Mouse (Mus musculus): ENCODE results near the gene Abat.
A peak's percentile ranks its signal among the peaks of the same experiment; 100 is the strongest.

Abat gene

DNA sequence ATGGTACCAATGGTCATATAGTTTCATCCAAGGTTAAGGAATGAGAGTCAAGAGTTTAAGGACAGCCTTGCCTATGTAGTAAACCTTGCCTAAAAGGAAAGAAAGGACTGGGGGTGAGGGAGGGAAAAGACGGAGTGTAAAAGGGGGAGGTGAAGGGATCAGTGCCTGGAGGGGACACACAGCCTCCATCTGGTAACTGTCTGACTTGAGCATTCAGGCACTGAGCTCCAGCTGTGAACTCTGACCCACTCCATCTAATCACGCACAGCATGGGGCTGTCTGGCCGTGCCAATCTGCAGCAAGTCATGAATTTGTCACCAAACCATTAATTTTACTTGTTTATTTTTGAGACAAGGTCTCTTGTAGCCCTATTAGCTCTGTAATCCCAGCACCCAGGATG, 60.5 kb downstream of the Abat start:
- DNase-seq (ENCODE audit: low spot score in 2 of 2), result no peak

DNA sequence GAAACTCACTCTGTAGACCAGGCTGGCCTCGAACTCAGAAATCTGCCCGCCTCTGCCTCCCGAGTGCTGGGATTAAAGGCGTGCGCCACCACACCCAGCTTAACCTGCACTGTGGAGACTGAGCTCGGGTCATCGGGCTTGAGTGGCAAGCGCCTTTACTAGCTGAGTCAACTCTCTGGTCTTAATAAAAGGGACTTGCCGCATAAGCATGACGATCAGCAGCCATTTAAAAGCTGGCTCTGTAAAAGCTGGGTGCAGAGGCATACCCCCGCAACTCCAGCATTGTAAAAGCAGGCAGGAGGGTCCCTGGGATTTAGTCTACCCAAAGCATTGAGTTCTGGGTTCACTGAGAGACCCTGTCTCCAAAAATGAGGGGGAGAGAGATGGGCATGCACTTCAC, 61.1 kb downstream of the Abat start:
- DNase-seq (ENCODE audit: low spot score in 2 of 2), result no peak

DNA sequence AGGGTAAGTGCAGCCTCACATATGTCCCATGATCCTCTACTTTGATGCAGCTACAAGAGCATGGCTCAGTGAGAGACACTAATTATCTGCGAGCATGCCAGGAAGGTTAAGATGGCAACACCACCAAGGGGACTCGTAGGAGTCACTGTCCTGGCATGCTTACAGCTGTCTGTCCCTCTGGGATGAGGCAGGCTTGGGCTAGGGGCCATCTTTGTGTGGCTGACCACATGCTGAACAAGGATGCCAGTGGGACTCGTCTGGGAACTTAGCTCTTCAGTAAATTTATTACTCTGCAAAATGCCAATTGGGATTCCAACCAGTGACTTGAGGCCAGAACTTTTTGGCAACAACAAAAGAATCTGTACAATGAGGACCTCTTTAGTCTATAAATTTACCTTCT, 62.9 kb downstream of the Abat start:
- DNase-seq (ENCODE audit: low spot score in 2 of 2), result no peak

DNA sequence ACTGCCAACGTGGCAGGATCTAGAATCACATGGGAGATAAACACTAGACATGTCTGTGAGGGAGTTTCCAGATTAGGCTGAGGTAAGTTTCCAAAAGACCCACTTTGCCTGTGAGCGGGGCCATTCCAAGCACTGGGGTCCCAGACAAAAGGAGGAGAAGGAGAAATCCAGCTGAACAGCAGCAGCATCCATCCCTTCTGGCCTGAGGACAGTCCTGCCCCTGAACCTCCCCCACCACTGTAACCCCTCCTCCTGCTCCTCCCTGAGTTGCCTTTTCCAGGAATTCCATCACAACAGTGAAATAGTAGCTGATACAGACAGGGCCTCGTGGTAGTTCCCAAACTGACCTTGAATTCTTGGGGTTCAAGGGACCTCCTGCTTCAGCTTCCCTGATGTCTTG, 63.7 kb downstream of the Abat start:
- DNase-seq (ENCODE audit: low spot score in 2 of 2), result no peak

DNA sequence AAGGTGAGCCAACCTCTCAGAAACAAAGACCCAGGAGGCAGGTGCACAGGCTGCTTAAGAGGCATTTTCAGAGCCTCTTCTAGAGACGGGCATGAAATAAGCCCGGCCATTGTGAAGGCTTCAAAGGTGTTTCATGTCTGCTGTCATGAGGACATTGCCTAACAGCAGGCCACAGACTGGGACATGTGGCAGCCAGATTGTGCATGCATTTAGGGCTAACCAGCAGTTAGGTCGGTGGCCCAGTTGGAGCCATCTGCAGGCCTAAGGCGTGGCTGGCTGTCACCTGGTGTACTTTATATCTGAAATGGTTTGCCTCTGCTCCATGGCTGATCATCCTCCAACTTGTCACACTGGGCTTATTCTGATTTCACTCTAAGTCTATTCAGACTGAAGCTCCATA, 65.1 kb downstream of the Abat start:
- DNase-seq (ENCODE audit: low spot score in 2 of 2), result no peak

DNA sequence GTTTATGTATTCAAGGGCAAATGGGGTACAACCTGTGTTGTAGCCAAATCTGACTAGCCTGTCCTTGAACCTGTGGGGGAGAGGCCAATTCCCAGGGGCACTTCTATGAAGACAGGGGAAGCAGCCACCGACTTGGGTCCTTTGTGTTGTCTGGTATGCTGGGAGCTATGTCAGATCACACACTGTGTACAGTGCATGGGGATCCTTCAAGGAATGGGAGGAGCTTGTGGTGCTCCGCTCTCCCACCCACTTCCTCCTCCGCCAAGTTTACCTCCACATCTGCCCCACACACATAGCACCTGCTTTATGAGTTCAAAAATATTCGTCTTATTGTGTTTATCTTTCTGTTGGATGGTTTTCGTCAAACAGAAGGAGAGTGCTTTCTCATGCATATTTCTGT, 66.3 kb downstream of the Abat start:
- no peak for DNase-seq (ENCODE audit: low spot score in 2 of 2)

DNA sequence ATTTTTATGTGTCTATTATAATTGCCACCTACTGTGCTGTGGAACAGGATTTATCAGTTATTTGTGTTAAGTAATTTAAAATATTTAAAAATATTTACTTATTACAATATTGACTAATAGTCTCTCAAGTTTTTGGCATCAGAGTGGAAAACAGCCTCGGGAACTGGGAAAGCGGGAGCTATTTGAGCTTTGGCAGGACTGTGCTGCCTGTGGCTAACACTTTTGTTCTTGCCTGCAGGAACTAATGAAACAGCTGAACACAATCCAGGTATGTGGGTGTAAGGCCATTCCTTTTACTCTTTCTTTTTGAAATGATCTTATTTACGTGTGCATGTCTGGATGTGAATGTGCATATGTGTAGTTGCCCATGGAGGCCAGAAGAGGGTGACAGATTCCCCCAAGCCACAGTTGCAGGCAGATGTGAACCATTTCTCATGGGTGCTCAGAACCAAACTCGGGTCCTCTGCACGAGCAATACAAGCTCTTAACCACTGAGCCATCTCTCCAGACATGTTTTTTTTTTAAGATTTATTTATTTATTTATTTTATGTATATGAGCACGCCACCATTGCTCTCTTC, 68.5 kb downstream of the Abat start:
- DNase-seq (ENCODE audit: low spot score in 2 of 2), result no peak

DNA sequence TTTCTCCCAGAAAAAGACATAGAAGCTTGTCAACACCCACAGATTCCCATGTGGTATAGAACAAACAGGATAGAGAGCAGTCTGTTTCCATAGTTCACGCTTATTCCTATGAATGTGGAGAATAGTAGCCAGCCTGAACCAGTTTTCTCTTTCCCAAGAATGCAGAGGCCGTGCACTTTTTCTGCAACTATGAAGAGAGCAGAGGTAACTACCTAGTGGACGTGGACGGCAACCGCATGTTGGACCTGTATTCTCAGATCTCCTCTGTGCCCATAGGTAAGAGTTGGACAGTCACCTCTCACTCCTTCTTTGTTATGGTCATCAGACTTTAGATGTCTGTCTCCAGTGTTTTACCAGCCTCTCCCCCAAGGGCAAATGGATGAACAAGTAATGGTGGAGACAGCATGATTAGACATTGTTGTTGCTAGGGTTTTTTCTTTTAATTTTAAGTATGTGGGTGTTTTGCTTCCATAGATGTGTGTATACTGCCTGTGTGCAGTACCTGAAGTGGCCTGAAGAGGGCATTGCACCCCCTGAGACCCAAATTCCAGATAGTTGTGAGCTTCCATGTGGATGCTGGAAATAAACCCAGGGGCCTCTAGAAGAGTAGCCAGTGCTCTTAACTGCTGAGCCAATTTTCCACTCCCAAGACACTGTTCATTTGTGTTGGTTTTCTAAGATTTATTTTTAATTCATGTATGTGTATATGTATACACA, 69.5 kb downstream of the Abat start:
- DNase-seq (ENCODE audit: low spot score in 2 of 2), result no peak

DNA sequence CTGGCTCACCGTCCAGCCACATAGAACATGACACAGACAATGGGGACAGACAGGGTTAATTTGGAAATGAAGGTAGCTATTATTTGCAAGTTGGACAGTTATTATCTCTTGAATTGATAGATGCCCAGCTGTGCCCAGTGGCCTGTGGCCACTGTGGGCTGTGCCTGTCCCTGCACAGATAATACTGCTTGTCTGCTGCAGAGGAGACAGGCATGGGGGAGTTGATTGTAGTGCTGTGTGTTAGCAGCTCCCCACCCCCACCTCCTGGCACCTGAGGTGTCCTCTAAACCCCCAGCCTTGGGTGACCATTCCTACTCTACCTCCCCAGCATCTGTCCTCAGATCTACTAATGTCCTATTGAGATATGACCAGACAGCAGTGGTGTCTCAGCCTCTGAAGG, 71.0 kb downstream of the Abat start:
- DNase-seq (ENCODE audit: low spot score in 2 of 2), result no peak

DNA sequence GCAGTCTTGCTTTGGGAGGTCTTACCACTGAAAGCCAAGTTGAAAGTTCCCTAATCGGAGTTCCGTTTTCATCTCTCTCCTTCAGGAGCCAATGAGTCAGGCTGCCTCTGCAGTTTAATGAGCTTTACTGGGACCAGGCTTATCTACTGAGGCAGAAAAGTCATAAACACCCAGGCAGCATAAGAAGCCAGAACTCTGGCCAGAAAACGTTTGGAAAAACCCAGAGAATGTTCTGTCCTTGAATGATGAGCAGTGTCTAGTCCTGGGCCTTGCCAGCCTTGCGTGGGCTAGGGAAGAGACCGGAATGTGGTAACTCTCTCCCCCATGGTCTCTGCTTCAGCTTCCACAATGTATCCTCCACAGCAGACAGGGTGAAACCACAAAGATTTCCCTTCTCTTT, 71.8 kb downstream of the Abat start:
- DNase-seq (ENCODE audit: low spot score in 2 of 2), result peak in 1 of 2 experiments; percentile 10

DNA sequence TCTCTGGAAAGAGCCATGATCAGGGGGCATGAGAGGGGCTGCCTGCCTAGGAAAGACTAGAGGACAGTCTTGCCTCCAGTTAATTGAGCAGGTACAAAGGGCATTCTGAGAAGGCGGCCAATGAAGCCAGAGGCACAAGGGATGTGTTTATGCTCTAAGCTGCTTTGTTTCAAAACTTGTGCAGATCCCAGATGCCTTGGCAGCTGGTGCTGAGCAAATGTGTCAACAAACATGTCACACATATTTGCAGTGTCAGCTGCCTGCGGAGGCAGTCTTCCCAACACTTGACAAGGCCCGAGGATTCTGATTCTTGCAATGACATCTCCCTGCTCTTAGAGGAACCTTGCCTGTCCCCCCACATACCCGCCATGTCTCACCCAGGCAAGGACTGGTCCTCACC, 82.2 kb downstream of the Abat start:
- DNase-seq (ENCODE audit: low spot score in 2 of 2), result no peak

DNA sequence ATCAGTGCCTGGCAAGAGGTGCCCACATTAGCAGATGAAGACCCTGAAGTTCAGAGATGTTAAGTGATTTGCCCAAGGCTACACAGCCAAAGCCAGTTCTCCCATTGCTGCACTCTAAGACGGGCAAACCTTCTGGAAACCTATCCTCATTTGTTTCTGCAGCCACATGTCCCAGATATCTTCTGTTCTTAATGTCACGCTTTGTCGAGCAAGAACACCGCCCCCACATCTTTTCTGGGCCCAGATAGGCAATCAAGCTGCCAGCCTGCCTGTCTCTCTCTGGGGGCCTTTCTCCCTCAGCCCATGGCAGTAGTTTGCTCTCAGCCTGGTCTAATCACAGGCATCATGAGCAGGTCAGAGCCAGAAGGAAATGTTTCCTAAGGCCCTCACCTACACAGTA, 83.1 kb downstream of the Abat start:
- DNase-seq (ENCODE audit: low spot score in 2 of 2), result no peak

DNA sequence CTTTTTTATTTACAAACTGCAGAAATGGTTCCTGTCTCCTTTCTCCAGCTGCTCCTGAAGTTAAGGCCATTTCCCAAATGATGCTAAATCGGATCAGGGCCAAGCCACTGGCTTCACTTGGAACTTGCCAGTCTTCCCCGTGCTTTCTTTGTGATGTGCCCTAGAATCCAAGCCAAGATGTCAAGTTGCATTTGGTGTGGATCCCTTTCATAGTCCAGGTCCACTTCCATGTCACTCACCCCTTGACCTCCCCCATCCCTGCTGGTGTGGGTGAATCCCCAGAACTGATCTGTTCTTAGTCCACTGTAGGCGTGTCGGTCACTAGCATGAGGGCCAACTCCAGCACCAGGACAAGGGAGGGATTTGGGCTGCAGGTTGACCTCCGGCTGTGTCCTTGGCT, 84.3 kb downstream of the Abat start:
- DNase-seq (ENCODE audit: low spot score in 2 of 2), result no peak

DNA sequence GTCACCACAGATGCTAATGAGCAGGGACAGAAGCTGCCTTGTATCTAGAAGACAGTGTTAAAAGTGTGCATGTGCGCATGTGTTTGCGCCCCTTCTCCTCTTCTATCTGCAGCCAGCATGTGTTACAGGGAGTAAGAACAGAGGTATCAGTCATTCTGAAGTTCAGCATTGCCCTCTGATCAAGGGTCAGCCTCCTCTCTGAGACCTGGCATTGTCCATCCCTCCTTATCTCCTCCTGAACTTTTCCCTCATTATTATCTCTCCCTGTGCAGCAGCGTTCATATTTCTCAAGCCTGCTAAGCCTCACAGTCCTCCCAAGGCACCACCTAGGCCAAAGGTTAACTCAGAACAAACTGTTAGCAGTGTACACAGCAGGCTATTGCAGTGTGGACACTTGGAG, 90.6 kb downstream of the Abat start:
- DNase-seq (ENCODE audit: low spot score in 2 of 2), result no peak

DNA sequence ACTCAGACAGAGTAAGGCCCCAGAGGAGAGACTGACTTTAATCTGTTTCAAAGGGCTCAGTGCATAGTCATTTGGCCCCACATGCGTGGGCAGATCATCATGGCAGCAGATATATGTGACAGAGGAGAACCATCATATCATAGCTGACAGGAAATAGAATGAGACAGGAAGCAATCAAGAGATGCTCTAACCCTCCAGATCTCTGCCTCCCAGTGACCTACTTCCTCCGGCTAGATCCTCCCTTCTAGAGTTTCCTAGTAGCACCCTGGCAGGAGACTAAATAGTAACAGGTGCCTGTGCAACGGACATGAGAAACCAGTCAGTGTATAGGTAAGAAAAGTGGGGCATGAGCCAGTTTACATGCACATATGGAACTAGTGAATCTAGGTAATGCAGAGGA, 97.2 kb downstream of the Abat start:
- no peak for DNase-seq (ENCODE audit: low spot score in 2 of 2)

DNA sequence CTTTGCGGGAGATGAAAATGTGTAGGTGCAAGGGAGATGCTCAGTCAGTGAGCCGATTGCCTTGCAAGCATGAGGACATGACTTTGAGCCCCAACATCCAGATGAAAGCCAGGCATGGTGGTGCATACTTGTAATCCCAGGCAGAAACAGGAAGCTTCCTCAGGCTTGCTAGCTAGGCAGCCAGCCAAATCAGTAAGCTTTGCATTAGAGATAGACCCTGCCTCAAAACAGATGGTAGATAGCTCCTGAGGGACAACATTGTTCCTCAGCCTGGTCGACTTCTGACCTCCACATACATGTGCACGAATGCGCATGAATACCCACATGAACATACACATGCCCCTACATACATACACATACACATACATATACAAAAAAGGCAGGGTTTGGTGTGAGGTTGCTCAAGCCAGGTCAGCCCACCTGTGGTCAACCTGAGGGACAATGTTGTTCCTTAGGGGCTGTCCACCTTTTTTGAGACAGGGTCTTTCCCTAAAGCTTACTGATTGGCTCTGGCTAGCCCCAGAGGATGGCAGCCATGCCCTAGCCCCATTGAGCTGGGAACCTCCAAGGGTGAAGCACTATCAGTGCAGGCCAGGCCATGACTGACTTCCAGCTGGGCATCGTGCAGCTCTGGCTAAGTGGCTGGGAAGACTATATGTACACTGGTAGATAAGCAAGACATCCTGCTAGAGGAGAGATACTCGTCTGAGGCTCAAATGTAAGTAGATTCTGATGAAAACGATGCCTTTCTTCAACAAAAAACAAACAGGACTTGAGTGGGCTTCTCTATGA, 99.2 kb downstream of the Abat start:
- DNase-seq (ENCODE audit: low spot score in 2 of 2), result no peak

DNA sequence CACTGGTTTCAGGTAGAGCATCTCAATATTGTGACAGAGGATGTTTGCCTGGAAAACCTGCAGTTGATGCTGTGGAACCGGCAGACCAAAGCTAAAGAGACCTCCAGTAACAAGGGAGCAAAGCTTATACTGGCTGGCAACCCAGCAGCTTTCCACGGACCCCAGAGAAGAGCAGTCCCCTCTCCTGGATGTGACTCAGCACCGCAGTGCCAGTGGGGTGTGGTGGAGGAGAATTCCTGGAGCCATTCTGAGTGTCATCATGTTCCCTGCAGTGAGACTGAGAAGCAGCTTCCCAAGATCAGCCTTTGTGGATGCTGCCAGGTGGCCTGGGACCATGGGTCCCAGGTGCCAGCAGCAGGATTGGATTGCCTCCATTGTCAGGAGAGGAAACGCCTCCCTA, 99.8 kb downstream of the Abat start:
- no peak for DNase-seq (ENCODE audit: low spot score in 2 of 2)

DNA sequence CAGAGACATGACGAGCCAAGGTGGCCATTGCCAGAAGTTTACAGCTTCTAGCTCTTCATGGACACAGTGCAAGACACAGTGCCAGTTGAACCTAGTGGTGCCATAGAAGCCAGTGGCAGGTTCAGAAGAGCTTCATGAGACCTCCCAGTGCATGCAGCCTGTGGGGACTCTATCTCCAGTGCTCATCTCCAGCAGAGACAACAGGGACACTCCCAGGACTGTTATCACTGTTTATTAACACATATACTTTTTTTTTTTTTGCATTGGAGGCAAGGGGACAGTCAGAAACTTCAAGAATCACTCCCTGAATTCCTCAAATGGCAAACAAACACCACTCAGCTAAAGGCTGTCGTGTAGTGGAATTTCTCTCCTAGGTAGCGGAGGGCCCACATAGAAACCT, 100.2 kb downstream of the Abat start:
- DNase-seq (ENCODE audit: low spot score in 2 of 2), result no peak

DNA sequence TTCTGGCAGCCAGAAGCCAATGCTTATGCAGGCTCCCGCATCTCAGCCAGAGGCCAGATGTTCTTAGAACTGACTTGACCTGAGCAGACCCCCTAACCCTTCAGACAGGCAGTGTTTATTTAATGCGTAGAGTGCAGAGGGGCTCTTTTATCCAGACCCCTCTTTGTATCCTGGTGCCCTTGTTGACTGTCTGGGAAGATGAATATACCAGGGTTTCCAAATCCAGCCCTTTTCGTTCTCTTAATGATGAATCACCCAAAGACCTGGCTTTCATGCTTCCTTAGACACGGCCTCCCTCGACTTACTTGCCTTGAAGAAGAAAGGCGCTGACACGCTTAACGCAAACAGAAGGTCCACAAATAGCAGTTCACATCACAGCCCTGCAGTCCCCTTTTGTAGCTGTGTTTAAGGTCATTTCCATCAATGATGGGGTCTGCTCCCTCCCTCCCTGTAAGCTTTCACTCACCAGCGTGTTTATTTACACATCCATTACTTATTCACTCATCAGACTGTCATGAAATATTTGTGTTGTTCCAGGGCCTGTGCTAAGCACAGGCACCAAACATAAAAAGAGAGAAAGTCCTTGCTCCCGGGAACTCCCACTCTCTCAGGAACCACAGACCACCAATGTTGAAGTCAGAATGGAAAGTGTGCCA, 106.6 kb downstream of the Abat start:
- no peak for DNase-seq (ENCODE audit: low spot score in 2 of 2)

DNA sequence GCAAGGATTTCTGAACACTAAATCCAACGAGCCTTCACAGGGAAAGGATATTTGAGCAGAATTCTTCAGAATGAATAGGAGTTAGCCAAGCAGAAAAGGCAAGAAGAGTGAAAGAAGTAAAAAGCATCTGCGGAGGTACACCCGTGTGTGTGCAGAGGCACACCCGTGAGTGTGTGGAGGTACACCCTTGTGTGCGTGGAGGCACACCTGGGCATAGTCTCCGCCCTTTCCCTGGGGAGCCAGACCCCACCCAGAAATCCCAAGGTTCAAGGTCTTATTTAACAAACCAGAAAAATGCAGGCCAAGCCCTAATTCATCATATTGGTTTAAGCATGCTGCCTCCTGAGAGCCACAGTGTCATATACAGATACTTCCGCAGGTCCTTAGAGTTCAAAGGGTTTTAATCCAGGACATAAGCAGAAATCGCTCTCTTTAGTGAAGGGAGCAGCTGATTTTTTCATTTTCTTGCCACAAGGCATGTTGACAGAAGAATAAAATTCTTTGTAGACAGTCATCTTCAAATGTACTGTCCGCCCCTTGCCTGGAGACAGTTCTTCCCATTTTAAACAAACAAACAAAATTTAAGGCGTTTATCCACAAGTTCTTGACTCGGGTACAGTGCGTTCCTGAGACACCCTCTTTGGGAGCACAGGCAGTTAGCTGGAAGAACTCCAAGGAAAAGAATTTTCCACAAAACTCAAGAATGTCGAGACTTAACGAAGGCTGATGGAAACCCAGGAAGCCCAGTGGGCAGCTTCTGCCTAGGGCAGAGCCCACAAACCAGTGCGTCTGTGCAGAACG, 107.3 kb downstream of the Abat start:
- no peak for DNase-seq (ENCODE audit: low spot score in 2 of 2)

DNA sequence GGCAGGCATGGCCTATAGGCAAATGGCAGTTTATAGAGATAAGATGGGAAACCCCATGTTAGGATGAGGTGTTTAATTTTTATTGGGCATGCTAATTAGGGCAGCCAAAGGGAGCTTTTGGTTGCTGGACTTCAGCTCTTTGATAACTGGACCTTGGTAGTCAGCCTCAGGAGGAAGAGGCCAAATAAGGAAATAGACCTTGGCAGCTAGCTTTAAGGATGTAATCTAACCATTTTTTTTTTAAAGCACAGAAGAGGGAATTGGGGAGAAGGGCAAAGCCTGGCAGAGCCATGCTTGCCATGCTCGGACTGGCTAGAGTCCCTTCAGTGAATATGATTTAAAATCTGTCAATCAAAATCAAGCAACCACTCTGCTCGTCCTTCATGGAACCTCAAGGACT, 117.2 kb downstream of the Abat start:
- no peak for DNase-seq (ENCODE audit: low spot score in 2 of 2)

DNA sequence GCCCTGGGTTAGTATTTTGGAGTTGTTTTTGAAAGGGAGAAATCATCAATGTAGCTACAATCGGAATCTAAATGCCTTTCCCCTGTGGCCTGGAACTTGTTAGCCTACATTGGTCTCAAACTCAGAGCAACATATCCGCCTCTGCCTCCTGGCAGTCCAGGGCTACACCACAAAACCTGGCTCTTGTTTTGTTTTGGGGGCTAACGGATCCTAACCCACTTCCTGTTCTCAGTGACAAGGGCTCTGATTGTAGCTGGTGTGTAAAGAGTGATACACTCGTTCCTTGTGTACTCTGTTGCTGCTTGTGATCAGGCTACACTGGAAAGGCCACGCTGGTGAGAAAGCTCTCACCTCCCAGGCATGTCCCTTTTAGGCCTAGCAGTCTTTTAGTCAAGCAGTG, 118.2 kb downstream of the Abat start:
- no peak for DNase-seq (ENCODE audit: low spot score in 2 of 2)

Measured in urinary bladder, adult 18-20 months (tissue).